In genomic region chr7:130211411-130211810, GRCm38 (mm10) we compare ENCODE assay signal across 24 mouse cellular contexts.
A peak's percentile ranks its signal among the peaks of the same experiment; 100 is the strongest.
DNase-seq lines count a peak whose midpoint lies in the region; ATAC-seq and TF ChIP-seq lines count a peak whose summit lies in the region.
"Had no signal": no experiment of that assay in that cellular context is flagged by ENCODE, and none has a peak within 500 bp of the region (broad histone marks: within the 10 kb centered on the region; RNA-seq: fewer than 3 reads in every experiment).

No protein-coding gene starts in this region.

- no peak overlapping the region for H3K9ac ChIP-seq in liver, adult 2 months (ENCODE audit: low read depth, low read length)
- no peak overlapping the region for H3K9ac ChIP-seq in liver, embryonic 12.5 days
- no peak overlapping the region for H3K9ac ChIP-seq in liver, postnatal 0 days (replicated peaks)
- H3K9ac ChIP-seq: embryonic facial prominence, embryonic 13.5 days; embryonic facial prominence, embryonic 15.5 days; forebrain, embryonic 12.5 days had no signal

- H3K4me1 ChIP-seq in kidney, adult 2 months (ENCODE audit: control insufficient read depth, insufficient read depth, low read length): 0 out of 2 replicates have a peak, but pooled peaks cover 3% of the 10 kb centered on the region
- peaks cover 12% of the 10 kb centered on the region for H3K4me1 ChIP-seq in liver, adult 2 months (ENCODE audit: control insufficient read depth, insufficient read depth, low read length)
- H3K4me1 ChIP-seq in liver, embryonic 12.5 days: 0 out of 2 replicates have a peak, but pooled peaks cover 4% of the 10 kb centered on the region
- peaks cover 8% of the 10 kb centered on the region; the same call in 1 of the 2 replicates for H3K4me1 ChIP-seq in liver, postnatal 0 days (ENCODE audit: insufficient read depth)

- H3K79me2 ChIP-seq in liver, adult 2 months (ENCODE audit: control insufficient read depth, insufficient read depth, low read length): peaks cover 2% of the 10 kb centered on the region; the same call in 1 of the 2 replicates

- H3K9me3 ChIP-seq in liver, embryonic 12.5 days (replicated peaks): no peaks in the 10 kb centered on the region
- H3K9me3 ChIP-seq in liver, postnatal 0 days (ENCODE audit: low read length): no peaks in the 10 kb centered on the region
- H3K9me3 ChIP-seq: embryonic facial prominence, embryonic 13.5 days; embryonic facial prominence, embryonic 15.5 days; forebrain, embryonic 10.5 days; forebrain, embryonic 12.5 days had no signal

- no peaks in the 10 kb centered on the region for H3K27me3 ChIP-seq in kidney, adult 2 months (replicated peaks; ENCODE audit: control insufficient read depth, insufficient read depth, low read length)
- no peaks in the 10 kb centered on the region for H3K27me3 ChIP-seq in liver, adult 2 months (ENCODE audit: control insufficient read depth, insufficient read depth, low read length)
- H3K27me3 ChIP-seq in liver, embryonic 12.5 days (replicated peaks): no peaks in the 10 kb centered on the region
- no peaks in the 10 kb centered on the region for H3K27me3 ChIP-seq in liver, postnatal 0 days (ENCODE audit: insufficient read depth, low read length)
- H3K27me3 ChIP-seq: embryonic facial prominence, embryonic 13.5 days; embryonic facial prominence, embryonic 15.5 days had no signal

- no peak overlapping the region for H3K4me2 ChIP-seq in liver, embryonic 12.5 days
- 0 out of 2 replicates have a peak overlapping the region, but pooled peaks have one; percentile 13 for H3K4me2 ChIP-seq in liver, postnatal 0 days (ENCODE audit: low read depth, low read length)
- H3K4me2 ChIP-seq: embryonic facial prominence, embryonic 13.5 days; embryonic facial prominence, embryonic 15.5 days; forebrain, embryonic 12.5 days had no signal

- no peak overlapping the region for H3K4me3 ChIP-seq in kidney, adult 2 months (ENCODE audit: insufficient read depth, low read depth, low read length)
- no peak overlapping the region for H3K4me3 ChIP-seq in liver, adult 2 months (ENCODE audit: insufficient read depth, low read depth, low read length)
- no peak overlapping the region for H3K4me3 ChIP-seq in liver, embryonic 12.5 days
- no peak overlapping the region for H3K4me3 ChIP-seq in liver, postnatal 0 days (ENCODE audit: low read depth, low read length)
- H3K4me3 ChIP-seq: embryonic facial prominence, embryonic 13.5 days; embryonic facial prominence, embryonic 15.5 days; erythroblast, embryonic 14.5 days; forebrain, embryonic 10.5 days; forebrain, embryonic 12.5 days had no signal

- peak; percentile 55; the same call in 1 of the 2 replicates for TF ChIP-seq EP300 in liver, postnatal 0 days (IDR thresholded peaks at IDR 0.05; ENCODE audit: low read depth)

- no peak for ATAC-seq in liver, embryonic 12.5 days
- ATAC-seq in liver, postnatal 0 days: peak; percentile 88
- ATAC-seq: forebrain, embryonic 14.5 days had no signal

- peak; percentile 69 for DNase-seq in kidney, adult 2 months
- DNase-seq in kidney, postnatal 4 days: no peak
- peak; percentile 80 for DNase-seq in kidney, adult 9 months
- DNase-seq in kidney, adult 18-20 months: no peak
- peak; percentile 98 for DNase-seq in liver, adult 2 months (ENCODE audit: extremely low read depth, low read depth, low spot score)
- peak; percentile 16 for DNase-seq in liver, postnatal 0 days
- no peak for DNase-seq in liver
- DNase-seq: adrenal gland, adult 2 months; adrenal gland, postnatal 10 days; adrenal gland, postnatal 25 days; cerebellum, adult 11 months; cerebellum, adult 18-20 months; cerebellum, adult 8-10 months; cerebellum, adult 9-11 months; cerebellum, postnatal 14 days; cerebellum, postnatal 36 days; embryo, embryonic 11 days had no signal

- H3K27ac ChIP-seq in kidney, adult 2 months (ENCODE audit: insufficient read depth, low read depth, low read length): no peak overlapping the region
- H3K27ac ChIP-seq in liver, adult 2 months (replicated peaks; ENCODE audit: insufficient read depth, low read depth, low read length): peak overlapping the region; percentile 72
- H3K27ac ChIP-seq in liver, embryonic 12.5 days: no peak overlapping the region
- H3K27ac ChIP-seq in liver, postnatal 0 days (ENCODE audit: low read depth): peak overlapping the region; percentile 55
- H3K27ac ChIP-seq: embryonic facial prominence, embryonic 13.5 days; forebrain, embryonic 12.5 days had no signal

- whole genome bisulfite sequencing in kidney, adult 2 months: 39% methylated on average over 5 of the region's 5 CpGs
- 15% methylated on average over 5 of the region's 5 CpGs for WGBS in liver, adult 2 months
- 51% methylated on average over 5 of the region's 5 CpGs for WGBS in liver, embryonic 12.5 days (ENCODE audit: insufficient replicate concordance)
- WGBS in liver, postnatal 0 days (ENCODE audit: insufficient replicate concordance): 53% methylated on average over 5 of the region's 5 CpGs

- H3K36me3 ChIP-seq in kidney, adult 2 months (ENCODE audit: control insufficient read depth, insufficient read depth, low read length): no peaks in the 10 kb centered on the region
- no peaks in the 10 kb centered on the region for H3K36me3 ChIP-seq in liver, adult 2 months (ENCODE audit: control insufficient read depth, insufficient read depth, low read length)
- peaks cover 4% of the 10 kb centered on the region; the same call in 1 of the 2 replicates for H3K36me3 ChIP-seq in liver, embryonic 12.5 days
- H3K36me3 ChIP-seq in liver, postnatal 0 days (replicated peaks; ENCODE audit: insufficient read depth, low read length): no peaks in the 10 kb centered on the region

- TF ChIP-seq POLR2A in kidney, adult 2 months (IDR thresholded peaks at IDR 0.05; ENCODE audit: low read depth, low read length): no peak
- TF ChIP-seq POLR2A in liver, adult 2 months (IDR thresholded peaks at IDR 0.05; ENCODE audit: extremely low read depth, insufficient read depth, low read length): no peak

- TF ChIP-seq CTCF in kidney, adult 2 months (conservative IDR thresholded peaks at IDR 0.05; ENCODE audit: insufficient read depth, insufficient read length, low read depth, low read length): no peak
- TF ChIP-seq CTCF in liver, adult 2 months (IDR thresholded peaks at IDR 0.05; ENCODE audit: low read depth, low read length): no peak
- TF ChIP-seq CTCF in liver, postnatal 0 days (IDR thresholded peaks at IDR 0.05; ENCODE audit: low read depth): no peak

Comparison
In these comparisons a context has a peak if more than half of its experiments do, and no peak if none do; other contexts are left out.
1. DNase-seq: peak in kidney, adult 2 months (single experiment), kidney, adult 9 months (single experiment), liver, adult 2 months (single experiment) and liver, postnatal 0 days (single experiment); none in kidney, postnatal 4 days (0 of 2), kidney, adult 18-20 months (single experiment) and liver (single experiment).
2. H3K27ac ChIP-seq: peak in liver, adult 2 months (single experiment) and liver, postnatal 0 days (single experiment); none in kidney, adult 2 months (single experiment) and liver, embryonic 12.5 days (single experiment).